Mouse (Mus musculus): Measurements from ENCODE around the gene Ntmt1.

Ntmt1 gene

DNA sequence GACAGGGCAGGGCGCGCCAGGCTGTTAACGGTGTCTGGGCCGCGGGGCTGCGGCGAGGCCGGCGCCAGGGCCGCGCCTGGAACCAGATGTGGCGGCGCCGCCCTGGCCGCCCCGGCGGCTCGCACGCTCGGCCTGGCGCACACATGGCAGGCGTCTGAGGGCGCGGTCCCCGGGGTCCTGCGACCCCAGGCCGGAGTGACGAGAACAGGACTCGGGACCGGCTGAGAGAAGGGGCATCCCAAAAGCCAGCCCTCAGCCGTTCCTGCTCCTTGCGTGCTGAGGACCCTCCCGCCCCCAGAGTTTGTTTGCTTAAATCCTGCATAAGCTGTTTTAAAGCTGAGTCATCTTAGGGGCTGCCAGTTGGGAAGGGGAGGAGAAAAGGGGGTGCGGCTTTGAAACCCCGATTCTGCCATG, 57.3 kb downstream of the Ntmt1 start:
- DNase-seq (ENCODE audit: low read depth, low spot score), result no peak

GRCm38 (mm10) chr2:30865426-30865825, 57.8 kb downstream of the Ntmt1 start:
- DNase-seq (ENCODE audit: low read depth, low spot score), result no peak

- DNase-seq (ENCODE audit: low read depth, low spot score), result no peak
These were observed 63.2 kb downstream of the Ntmt1 start for GRCm38 (mm10) chr2:30870863-30871262.
